ENCODE assay signal across 9 mouse cellular contexts in genomic region chr2:93313768-93314632, GRCm38 (mm10). TPM values are rescaled to one million over a fixed set of nuclear protein-coding genes. Genes with fewer than 3 reads are reported as not detected.
DNase-seq lines count a peak whose midpoint lies in the region; ATAC-seq and TF ChIP-seq lines count a peak whose summit lies in the region.
"Had no signal": no experiment of that assay in that cellular context is flagged by ENCODE, and none has a peak within 500 bp of the region (broad histone marks: within the 10 kb centered on the region; RNA-seq: fewer than 3 reads in every experiment).

No protein-coding gene starts in this region.

- H3K4me1 ChIP-seq in forebrain, embryonic 11.5 days (replicated peaks; ENCODE audit: control insufficient read depth, insufficient read depth, low read length): peaks cover 4% of the 10 kb centered on the region; the same call in 1 of the 2 replicates
- no peaks in the 10 kb centered on the region for H3K4me1 ChIP-seq in forebrain, postnatal 0 days (ENCODE audit: insufficient read depth)
- H3K4me1 ChIP-seq in embryonic facial prominence, embryonic 14.5 days (ENCODE audit: control insufficient read depth, insufficient read depth, low read length): peaks cover 15% of the 10 kb centered on the region; the same call in 1 of the 2 replicates
- peaks cover 37% of the 10 kb centered on the region for H3K4me1 ChIP-seq in midbrain, embryonic 15.5 days
- H3K4me1 ChIP-seq: liver, embryonic 15.5 days had no signal

- no peaks in the 10 kb centered on the region for H3K36me3 ChIP-seq in forebrain, embryonic 11.5 days (ENCODE audit: control insufficient read depth, insufficient read depth, low read length)
- no peaks in the 10 kb centered on the region for H3K36me3 ChIP-seq in forebrain, postnatal 0 days (ENCODE audit: insufficient read depth)
- H3K36me3 ChIP-seq in embryonic facial prominence, embryonic 14.5 days (ENCODE audit: control insufficient read depth, insufficient read depth, low read length): no peaks in the 10 kb centered on the region
- H3K36me3 ChIP-seq in midbrain, embryonic 15.5 days (replicated peaks): no peaks in the 10 kb centered on the region
- H3K36me3 ChIP-seq: liver, embryonic 15.5 days had no signal

- H3K4me3 ChIP-seq in forebrain, embryonic 11.5 days (ENCODE audit: low read depth, low read length): no peak overlapping the region
- no peak overlapping the region for H3K4me3 ChIP-seq in forebrain, postnatal 0 days (ENCODE audit: low read depth, low read length)
- no peak overlapping the region for H3K4me3 ChIP-seq in embryonic facial prominence, embryonic 14.5 days (ENCODE audit: low read depth, low read length)
- no peak overlapping the region for H3K4me3 ChIP-seq in midbrain, embryonic 15.5 days
- H3K4me3 ChIP-seq: liver, embryonic 15.5 days had no signal

- H3K4me2 ChIP-seq in forebrain, embryonic 11.5 days (ENCODE audit: low read depth, low read length, severe bottlenecking): no peak overlapping the region
- H3K4me2 ChIP-seq in forebrain, postnatal 0 days (ENCODE audit: low read depth): no peak overlapping the region
- H3K4me2 ChIP-seq in embryonic facial prominence, embryonic 14.5 days (ENCODE audit: low read depth, low read length): no peak overlapping the region
- H3K4me2 ChIP-seq in midbrain, embryonic 15.5 days: no peak overlapping the region
- H3K4me2 ChIP-seq: liver, embryonic 15.5 days had no signal

- intact Hi-C loops in left cerebral cortex, postnatal 14 days (cut with DNase I): no loop called here

- no peak overlapping the region for H3K9ac ChIP-seq in forebrain, embryonic 11.5 days (ENCODE audit: low read length)
- no peak overlapping the region for H3K9ac ChIP-seq in forebrain, postnatal 0 days
- no peak overlapping the region for H3K9ac ChIP-seq in embryonic facial prominence, embryonic 14.5 days (ENCODE audit: low read depth, low read length)
- no peak overlapping the region for H3K9ac ChIP-seq in midbrain, embryonic 15.5 days
- H3K9ac ChIP-seq: liver, embryonic 15.5 days had no signal

- no peak for TF ChIP-seq CTCF in forebrain, postnatal 0 days (IDR thresholded peaks at IDR 0.05; ENCODE audit: low read depth)

- WGBS in forebrain, embryonic 11.5 days: 57% methylated on average over 15 of the region's 15 CpGs
- WGBS in forebrain, postnatal 0 days: 50% methylated on average over 15 of the region's 15 CpGs
- WGBS in embryonic facial prominence, embryonic 14.5 days: 27% methylated on average over 15 of the region's 15 CpGs
- 26% methylated on average over 15 of the region's 15 CpGs for WGBS in midbrain, embryonic 15.5 days

- no peak for ATAC-seq in forebrain, embryonic 11.5 days (replicated peaks; ENCODE audit: low FRiP score)
- no peak for ATAC-seq in forebrain, postnatal 0 days
- no peak; the same call in 1 of the 2 replicates for ATAC-seq in embryonic facial prominence, embryonic 14.5 days (ENCODE audit: low read depth)
- 0 out of 2 replicates have a peak, but pooled peaks have one; percentile 12 for ATAC-seq in midbrain, embryonic 15.5 days (replicated peaks)

- 0 out of 2 replicates have a peak overlapping the region, but pooled peaks have one; percentile 50 for H3K27ac ChIP-seq in forebrain, embryonic 11.5 days (ENCODE audit: low read depth, low read length)
- H3K27ac ChIP-seq in forebrain, postnatal 0 days (ENCODE audit: low read depth, low read length): no peak overlapping the region
- no peak overlapping the region for H3K27ac ChIP-seq in embryonic facial prominence, embryonic 14.5 days (replicated peaks; ENCODE audit: low read depth, low read length)
- H3K27ac ChIP-seq in midbrain, embryonic 15.5 days: peak overlapping the region; percentile 55
- H3K27ac ChIP-seq: liver, embryonic 15.5 days had no signal

- no peaks in the 10 kb centered on the region for H3K9me3 ChIP-seq in forebrain, embryonic 11.5 days (ENCODE audit: control insufficient read depth, low read length)
- H3K9me3 ChIP-seq in forebrain, postnatal 0 days (ENCODE audit: low read length): no peaks in the 10 kb centered on the region
- no peaks in the 10 kb centered on the region for H3K9me3 ChIP-seq in embryonic facial prominence, embryonic 14.5 days (ENCODE audit: control insufficient read depth, low read length)
- H3K9me3 ChIP-seq in midbrain, embryonic 15.5 days: no peaks in the 10 kb centered on the region
- H3K9me3 ChIP-seq: liver, embryonic 15.5 days had no signal

- no peak for DNase-seq in forebrain, embryonic 11.5 days (ENCODE audit: low spot score)
- DNase-seq in forebrain, postnatal 0 days: no peak
- peak; percentile 64 for DNase-seq in embryonic facial prominence, embryonic 14.5 days (ENCODE audit: low spot score)
- peak; percentile 66 for DNase-seq in kidney, adult 11 months
- DNase-seq in left cerebral cortex, postnatal 14 days (ENCODE audit: low spot score in 2 of 2): no peak
- no peak for DNase-seq in cerebellum, adult 11-12 months
- no peak for DNase-seq in spleen, postnatal 36 days (ENCODE audit: low spot score in 2 of 2)

- H3K27me3 ChIP-seq in forebrain, embryonic 11.5 days (ENCODE audit: control insufficient read depth, insufficient read depth, low read length): no peaks in the 10 kb centered on the region
- no peaks in the 10 kb centered on the region for H3K27me3 ChIP-seq in forebrain, postnatal 0 days (ENCODE audit: insufficient read depth, low read length)
- no peaks in the 10 kb centered on the region for H3K27me3 ChIP-seq in embryonic facial prominence, embryonic 14.5 days (replicated peaks; ENCODE audit: control insufficient read depth, insufficient read depth, low read length)
- no peaks in the 10 kb centered on the region for H3K27me3 ChIP-seq in midbrain, embryonic 15.5 days (replicated peaks)
- H3K27me3 ChIP-seq: liver, embryonic 15.5 days had no signal

RNA-seq across cellular contexts. Expression of gene Tspan18, which starts 20.3 kb away (rescaled TPM):
- polyA plus RNA-seq in forebrain, embryonic 11.5 days (2014; fragmentation: Nextera tagmentation; extraction: Ambion mirVana): 54.1 and 56.4 TPM in 2 replicates
- total RNA-seq in forebrain, postnatal 0 days (2014; rRNA removed): 14.8 and 23.1 TPM in 2 replicates
- polyA plus RNA-seq in forebrain, postnatal 0 days (2015; fragmentation: Nextera tagmentation; extraction: Ambion mirVana): 14.4 and 18.1 TPM in 2 replicates
- 31.2 and 34.5 TPM in 2 replicates for polyA plus RNA-seq in embryonic facial prominence, embryonic 14.5 days (2014; fragmentation: Nextera tagmentation; extraction: Ambion mirVana)
- polyA plus RNA-seq in midbrain, embryonic 15.5 days (2015; fragmentation: Nextera tagmentation; extraction: Ambion mirVana): 20.1 and 22.6 TPM in 2 replicates
- 1 to 10 TPM; 3.5 to 7.4 TPM for total RNA-seq in left cerebral cortex, postnatal 14 days (2021)

Comparison
In these comparisons a context has a peak if more than half of its experiments do, and no peak if none do; other contexts are left out.
1. H3K27ac ChIP-seq: peak in forebrain, embryonic 11.5 days (single experiment) and midbrain, embryonic 15.5 days (single experiment); none in forebrain, postnatal 0 days (single experiment) and embryonic facial prominence, embryonic 14.5 days (single experiment).
2. DNase-seq: peak in embryonic facial prominence, embryonic 14.5 days (single experiment) and kidney, adult 11 months (single experiment); none in forebrain, embryonic 11.5 days (single experiment), forebrain, postnatal 0 days (single experiment), left cerebral cortex, postnatal 14 days (0 of 2), cerebellum, adult 11-12 months (single experiment) and spleen, postnatal 36 days (0 of 2).